Mouse (Mus musculus) hindbrain, embryonic 15.5 days (tissue): ENCODE data around the gene Rad51b. TPM values are rescaled to one million over a fixed set of nuclear protein-coding genes. Genes with fewer than 3 reads are reported as not detected.

Experiments
- ATAC-seq: fragments of 200-750 bp; cut with Nextera tagmentation; 2 replicates; pipeline ENCODE4 v1.8.0; 2017; ENCODE audit warnings: low read depth, moderate number of reproducible peaks, moderate TSS enrichment; ENCODE audit not compliant: low FRiP score
- H3K27ac ChIP-seq: fragments of 300-500 bp; sonication (generic); replicated peaks from 2 replicates; pipeline ENCODE4 v1.5.1; 2015; ENCODE audit warnings: mild to moderate bottlenecking, inconsistent platforms
- H3K27me3 ChIP-seq: fragments of 300-500 bp; sonication (generic); 2 replicates; pipeline ENCODE4 v1.6.1; 2015; ENCODE audit warnings: control low read depth, inconsistent platforms
- H3K36me3 ChIP-seq: fragments of 300-500 bp; sonication (generic); 2 replicates; pipeline ENCODE4 v1.6.1; 2015; ENCODE audit warnings: control low read depth, inconsistent platforms
- H3K4me1 ChIP-seq: fragments of 300-500 bp; sonication (generic); replicated peaks from 2 replicates; pipeline ENCODE4 v1.6.1; 2015; ENCODE audit warnings: control low read depth, inconsistent platforms
- H3K4me2 ChIP-seq: fragments of 300-500 bp; sonication (generic); 2 replicates; pipeline ENCODE4 v1.6.1; 2015; ENCODE audit warnings: moderate library complexity, mild to moderate bottlenecking, inconsistent platforms
- H3K4me3 ChIP-seq: fragments of 300-500 bp; sonication (generic); 2 replicates; pipeline ENCODE4 v1.5.1; 2015; ENCODE audit warnings: mild to moderate bottlenecking, inconsistent platforms
- H3K9ac ChIP-seq: fragments of 300-500 bp; sonication (generic); 2 replicates; pipeline ENCODE4 v1.6.1; 2015; ENCODE audit warnings: inconsistent platforms
- H3K9me3 ChIP-seq: fragments of 300-500 bp; sonication (generic); 2 replicates; pipeline ENCODE4 v1.6.1; 2016; ENCODE audit warnings: control low read depth, inconsistent platforms
- WGBS: fragments of 180-500 bp; shearing (Covaris S2); methylation state at CpG from one replicate; pipeline ENCODE4 v1.1.7; 2015; 5-methylcytosine and 5-hydroxymethylcytosine counted together
- polyA plus RNA-seq: library from polyadenylated mRNA; unstranded; fragments of >200 nt; fragmentation: Nextera tagmentation; extraction: Ambion mirVana; gene quantifications from 2 replicates; pipeline ENCODE4 v1.2.1, GENCODE M21; 2015

Rad51b gene
- polyA plus RNA-seq, 1 experiment from 2014 or later = 1.7 TPM

GRCm38 (mm10) chr12:79757775-79758174, 460.7 kb downstream of the Rad51b start:
- no peaks in the 10 kb centered on the region for H3K36me3 ChIP-seq
- no peak overlapping the region for H3K9ac ChIP-seq
- H3K27ac ChIP-seq = no peak overlapping the region; the same call in 1 of the 2 replicates
- WGBS = 83% methylated on average over 4 of the region's 4 CpGs
- no peak overlapping the region for H3K4me3 ChIP-seq
- no peak overlapping the region for H3K4me2 ChIP-seq
- peaks cover 12% of the 10 kb centered on the region; the same call in 1 of the 2 replicates for H3K4me1 ChIP-seq
- H3K27me3 ChIP-seq = no peaks in the 10 kb centered on the region
- ATAC-seq = no peak
- no peaks in the 10 kb centered on the region for H3K9me3 ChIP-seq

- peaks cover 12% of the 10 kb centered on the region; the same call in 1 of the 2 replicates for H3K4me1 ChIP-seq
- H3K4me3 ChIP-seq = no peak overlapping the region
- H3K4me2 ChIP-seq = no peak overlapping the region
- 77% methylated on average over 8 of the region's 8 CpGs for WGBS
- H3K9me3 ChIP-seq = no peaks in the 10 kb centered on the region
- no peak for ATAC-seq
- H3K27ac ChIP-seq = no peak overlapping the region
- no peaks in the 10 kb centered on the region for H3K27me3 ChIP-seq
- no peak overlapping the region for H3K9ac ChIP-seq
- H3K36me3 ChIP-seq = no peaks in the 10 kb centered on the region
Observed at GRCm38 (mm10) chr12:79759180-79759902, 462.3 kb downstream of the Rad51b start.

DNA sequence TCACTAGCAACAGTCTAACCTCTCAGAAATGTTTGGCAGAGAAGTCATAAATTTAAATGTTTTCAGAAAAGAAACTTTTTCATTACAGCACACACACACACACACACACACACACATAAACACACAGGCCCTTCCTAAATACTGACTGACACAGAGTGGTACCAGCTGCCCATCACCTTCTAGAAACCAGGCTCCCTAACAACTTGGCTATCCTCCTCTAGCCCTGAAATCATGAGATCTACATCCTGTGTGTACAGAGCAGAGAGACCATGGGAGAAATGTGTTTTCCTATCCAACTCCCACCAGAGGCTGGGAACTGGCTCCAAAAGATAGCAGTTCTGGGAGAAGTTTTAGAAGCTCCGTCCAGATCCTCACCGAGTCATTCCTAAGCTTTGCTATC, 464.1 kb downstream of the Rad51b start:
- Histone ChIP-seq H3K4me2 (no peak overlapping the region), H3K27ac (no peak overlapping the region), H3K4me3 (no peak overlapping the region), H3K4me1 (peaks cover 8% of the 10 kb centered on the region; the same call in 1 of the 2 replicates), H3K27me3 (no peaks in the 10 kb centered on the region), H3K9me3 (no peaks in the 10 kb centered on the region), H3K9ac (no peak overlapping the region), H3K36me3 (no peaks in the 10 kb centered on the region)
- 89% methylated on average over 2 of the region's 2 CpGs for WGBS
- ATAC-seq = no peak

GRCm38 (mm10) chr12:79762087-79762486, 465.0 kb downstream of the Rad51b start:
- WGBS = 89% methylated on average over 2 of the region's 2 CpGs
- Histone ChIP-seq H3K9me3 (no peaks in the 10 kb centered on the region), H3K27me3 (no peaks in the 10 kb centered on the region), H3K4me3 (no peak overlapping the region), H3K4me2 (no peak overlapping the region), H3K9ac (no peak overlapping the region), H3K4me1 (peaks cover 4% of the 10 kb centered on the region; the same call in 1 of the 2 replicates), H3K36me3 (no peaks in the 10 kb centered on the region), H3K27ac (no peak overlapping the region)
- no peak for ATAC-seq

DNA sequence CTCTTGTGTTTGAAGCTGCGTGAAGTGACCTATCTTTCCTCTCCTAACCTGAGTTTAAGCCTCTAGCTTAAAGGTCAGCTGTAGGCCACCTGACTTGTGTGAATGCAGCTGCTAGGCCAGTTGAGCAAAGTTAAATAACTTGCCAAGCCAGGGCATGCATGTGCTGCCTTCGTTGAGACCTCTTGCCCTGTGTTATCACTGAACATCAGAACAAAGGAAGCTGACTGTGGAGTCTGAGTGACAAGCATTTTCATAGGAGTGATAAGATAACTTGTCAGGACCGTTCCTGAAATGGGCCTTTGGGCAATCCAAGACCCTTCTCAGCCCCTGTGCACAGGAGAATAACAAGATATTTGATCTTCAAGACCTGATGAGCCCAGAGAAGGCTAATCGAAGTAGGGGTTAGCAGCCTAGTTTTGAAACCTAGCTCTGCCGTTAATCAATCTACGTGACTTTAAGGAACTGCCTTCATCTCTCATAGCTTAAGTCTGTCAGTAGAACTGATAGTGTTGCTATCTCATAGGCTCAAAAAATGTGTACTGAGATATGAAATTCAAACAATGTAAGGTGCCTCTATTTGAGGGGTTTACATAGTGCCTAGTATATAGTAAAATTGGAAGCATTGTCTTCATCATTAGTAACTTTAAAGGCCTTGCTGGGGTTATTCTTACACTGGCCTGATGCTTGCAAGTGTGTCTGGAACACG, 465.6 kb downstream of the Rad51b start:
- no peak for ATAC-seq
- Histone ChIP-seq H3K9ac (no peak overlapping the region), H3K36me3 (no peaks in the 10 kb centered on the region), H3K4me3 (no peak overlapping the region), H3K27me3 (no peaks in the 10 kb centered on the region), H3K27ac (no peak overlapping the region), H3K4me1 (peaks cover 4% of the 10 kb centered on the region; the same call in 1 of the 2 replicates), H3K4me2 (no peak overlapping the region), H3K9me3 (no peaks in the 10 kb centered on the region)
- WGBS = 86% methylated on average over 7 of the region's 7 CpGs

- Histone ChIP-seq H3K27ac (no peak overlapping the region), H3K27me3 (no peaks in the 10 kb centered on the region), H3K4me1 (no peaks in the 10 kb centered on the region), H3K9me3 (no peaks in the 10 kb centered on the region), H3K4me3 (no peak overlapping the region), H3K9ac (no peak overlapping the region), H3K4me2 (no peak overlapping the region), H3K36me3 (no peaks in the 10 kb centered on the region)
- 64% methylated on average over 6 of the region's 6 CpGs for WGBS
- ATAC-seq = no peak
Observed at GRCm38 (mm10) chr12:79766116-79766515, 469.0 kb downstream of the Rad51b start.

- Histone ChIP-seq H3K4me2 (no peak overlapping the region), H3K27me3 (no peaks in the 10 kb centered on the region), H3K27ac (no peak overlapping the region), H3K4me1 (no peaks in the 10 kb centered on the region), H3K4me3 (no peak overlapping the region), H3K9me3 (no peaks in the 10 kb centered on the region), H3K9ac (no peak overlapping the region), H3K36me3 (no peaks in the 10 kb centered on the region)
- ATAC-seq = no peak
- WGBS = 95% methylated on average over 7 of the region's 7 CpGs
Observed at GRCm38 (mm10) chr12:79768741-79769322, 471.8 kb downstream of the Rad51b start.

- H3K36me3 ChIP-seq = no peaks in the 10 kb centered on the region
- H3K4me3 ChIP-seq = no peak overlapping the region
- ATAC-seq = no peak
- H3K4me2 ChIP-seq = no peak overlapping the region
- no peaks in the 10 kb centered on the region for H3K4me1 ChIP-seq
- no peaks in the 10 kb centered on the region for H3K9me3 ChIP-seq
- no peaks in the 10 kb centered on the region for H3K27me3 ChIP-seq
- H3K27ac ChIP-seq = no peak overlapping the region
- 94% methylated on average over 9 of the region's 9 CpGs for whole genome bisulfite sequencing
- no peak overlapping the region for H3K9ac ChIP-seq
Observed at GRCm38 (mm10) chr12:79769763-79770162, 472.7 kb downstream of the Rad51b start.

- no peak overlapping the region for H3K9ac ChIP-seq
- H3K27me3 ChIP-seq = no peaks in the 10 kb centered on the region
- H3K9me3 ChIP-seq = no peaks in the 10 kb centered on the region
- no peak for ATAC-seq
- no peak overlapping the region for H3K27ac ChIP-seq
- no peak overlapping the region for H3K4me3 ChIP-seq
- 91% methylated on average over 4 of the region's 4 CpGs for WGBS
- H3K36me3 ChIP-seq = no peaks in the 10 kb centered on the region
- H3K4me1 ChIP-seq = no peaks in the 10 kb centered on the region
- no peak overlapping the region for H3K4me2 ChIP-seq
Observed at GRCm38 (mm10) chr12:79771194-79771593, 474.1 kb downstream of the Rad51b start.

GRCm38 (mm10) chr12:79771741-79772140, 474.7 kb downstream of the Rad51b start:
- no peaks in the 10 kb centered on the region for H3K36me3 ChIP-seq
- H3K27me3 ChIP-seq = no peaks in the 10 kb centered on the region
- no peak overlapping the region for H3K4me3 ChIP-seq
- no peak for ATAC-seq
- WGBS = 89% methylated on average over 3 of the region's 3 CpGs
- no peak overlapping the region for H3K9ac ChIP-seq
- H3K27ac ChIP-seq = no peak overlapping the region
- no peaks in the 10 kb centered on the region for H3K4me1 ChIP-seq
- no peaks in the 10 kb centered on the region for H3K9me3 ChIP-seq
- H3K4me2 ChIP-seq = no peak overlapping the region

GRCm38 (mm10) chr12:79773246-79773645, 476.2 kb downstream of the Rad51b start:
- Histone ChIP-seq H3K9me3 (no peaks in the 10 kb centered on the region), H3K4me1 (no peaks in the 10 kb centered on the region), H3K27me3 (no peaks in the 10 kb centered on the region), H3K27ac (no peak overlapping the region), H3K4me3 (no peak overlapping the region), H3K9ac (no peak overlapping the region), H3K36me3 (no peaks in the 10 kb centered on the region), H3K4me2 (no peak overlapping the region)
- 85% methylated on average over 4 of the region's 4 CpGs for WGBS
- no peak for ATAC-seq

- peak overlapping the region; percentile 40; the same call in 1 of the 2 replicates for H3K27ac ChIP-seq
- no peaks in the 10 kb centered on the region for H3K27me3 ChIP-seq
- ATAC-seq = no peak
- H3K4me1 ChIP-seq = no peaks in the 10 kb centered on the region
- no peaks in the 10 kb centered on the region for H3K9me3 ChIP-seq
- H3K4me3 ChIP-seq = no peak overlapping the region
- H3K9ac ChIP-seq = no peak overlapping the region
- H3K36me3 ChIP-seq = no peaks in the 10 kb centered on the region
- WGBS = 77% methylated on average over 4 of the region's 4 CpGs
- H3K4me2 ChIP-seq = no peak overlapping the region
Observed at GRCm38 (mm10) chr12:79774571-79774970, 477.5 kb downstream of the Rad51b start.
